Mouse (Mus musculus): ENCODE data around the gene Specc1. TPM values are rescaled to one million over a fixed set of nuclear protein-coding genes. Genes with fewer than 3 reads are reported as not detected.

Gene Specc1
- polyA plus RNA-seq, 1 experiment from 2014 or later: 15.3 TPM

DNA sequence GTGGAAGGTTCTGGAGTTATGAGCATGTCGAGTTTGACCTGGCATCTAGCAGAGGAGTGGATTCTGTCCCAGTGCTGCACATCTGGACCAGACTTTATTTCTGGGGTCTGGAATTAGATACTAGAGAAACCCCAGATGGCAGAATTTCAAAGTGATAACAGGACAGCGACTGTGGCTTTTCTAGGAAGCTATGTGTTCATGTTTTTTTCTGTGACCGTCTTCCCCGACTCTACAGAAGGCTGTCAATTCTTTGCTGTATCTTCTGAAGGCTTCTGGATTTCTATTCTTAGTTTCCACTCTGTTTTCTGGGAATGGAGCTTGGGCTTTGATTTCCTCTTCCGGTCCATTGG, 49.3 kb downstream of the Specc1 start:
- H3K27ac ChIP-seq (replicated peaks): no peak overlapping the region
- DNase-seq (ENCODE audit: low spot score): no peak
- no peak overlapping the region for H3K4me3 ChIP-seq
- 82% methylated on average over 5 of the region's 5 CpGs for WGBS
- no peaks in the 10 kb centered on the region for H3K36me3 ChIP-seq (replicated peaks)
- peaks cover 21% of the 10 kb centered on the region for H3K4me1 ChIP-seq
- H3K27me3 ChIP-seq (replicated peaks; ENCODE audit: low read depth, poor library complexity, severe bottlenecking): no peaks in the 10 kb centered on the region
- H3K9me3 ChIP-seq: no peaks in the 10 kb centered on the region

DNA sequence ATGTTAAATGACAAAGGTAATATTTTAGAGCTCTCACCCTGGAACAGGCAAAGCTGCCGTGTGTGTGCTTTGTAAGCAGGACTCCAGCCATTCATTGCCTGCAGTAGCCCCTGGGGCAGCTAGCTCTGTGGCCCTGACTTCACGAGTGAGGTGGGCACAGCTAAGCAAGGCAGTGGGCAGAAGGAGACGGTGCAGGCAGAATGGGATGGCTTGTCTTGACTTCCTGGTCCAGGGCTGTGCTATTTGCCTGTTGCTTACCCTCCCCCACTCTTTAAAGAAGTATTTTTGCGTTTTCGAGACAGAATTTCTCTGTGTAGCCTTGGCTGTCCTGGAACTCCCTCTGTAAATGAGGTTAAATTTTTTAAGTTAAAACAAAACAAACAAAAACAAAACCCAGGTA, 50.1 kb downstream of the Specc1 start:
- Histone ChIP-seq H3K4me1 (peaks cover 21% of the 10 kb centered on the region), H3K9me3 (no peaks in the 10 kb centered on the region), H3K27me3 (replicated peaks; ENCODE audit: low read depth, poor library complexity, severe bottlenecking) (no peaks in the 10 kb centered on the region), H3K27ac (replicated peaks) (no peak overlapping the region), H3K4me3 (no peak overlapping the region), H3K36me3 (replicated peaks) (no peaks in the 10 kb centered on the region)
- 64% methylated on average over 5 of the region's 5 CpGs for WGBS
- DNase-seq (ENCODE audit: low spot score): no peak

DNA sequence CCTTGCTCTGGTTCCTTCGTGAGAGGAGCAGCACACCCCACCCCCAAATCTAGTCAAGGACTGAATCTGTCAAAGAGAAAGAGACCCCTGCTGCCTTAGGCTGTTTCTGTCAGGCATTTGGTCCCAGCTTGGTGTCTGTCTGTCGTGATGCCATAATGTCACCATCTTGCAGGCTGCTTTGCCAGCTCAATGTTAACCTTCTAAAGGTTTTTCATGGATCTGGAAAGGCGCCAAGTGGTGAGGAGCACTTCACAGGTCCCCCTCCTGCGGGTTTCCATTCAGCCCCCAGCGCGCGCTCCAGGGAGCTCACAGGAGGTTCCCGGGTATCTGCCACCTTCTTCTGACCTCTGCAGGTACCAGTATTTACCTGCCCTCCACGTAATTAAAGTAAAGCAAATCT, 51.4 kb downstream of the Specc1 start:
- Histone ChIP-seq H3K4me1 (peaks cover 21% of the 10 kb centered on the region), H3K4me3 (no peak overlapping the region), H3K27me3 (replicated peaks; ENCODE audit: low read depth, poor library complexity, severe bottlenecking) (no peaks in the 10 kb centered on the region), H3K36me3 (replicated peaks) (no peaks in the 10 kb centered on the region), H3K9me3 (no peaks in the 10 kb centered on the region), H3K27ac (replicated peaks) (no peak overlapping the region)
- no peak for DNase-seq (ENCODE audit: low spot score)
- WGBS: 46% methylated on average over 9 of the region's 9 CpGs

DNA sequence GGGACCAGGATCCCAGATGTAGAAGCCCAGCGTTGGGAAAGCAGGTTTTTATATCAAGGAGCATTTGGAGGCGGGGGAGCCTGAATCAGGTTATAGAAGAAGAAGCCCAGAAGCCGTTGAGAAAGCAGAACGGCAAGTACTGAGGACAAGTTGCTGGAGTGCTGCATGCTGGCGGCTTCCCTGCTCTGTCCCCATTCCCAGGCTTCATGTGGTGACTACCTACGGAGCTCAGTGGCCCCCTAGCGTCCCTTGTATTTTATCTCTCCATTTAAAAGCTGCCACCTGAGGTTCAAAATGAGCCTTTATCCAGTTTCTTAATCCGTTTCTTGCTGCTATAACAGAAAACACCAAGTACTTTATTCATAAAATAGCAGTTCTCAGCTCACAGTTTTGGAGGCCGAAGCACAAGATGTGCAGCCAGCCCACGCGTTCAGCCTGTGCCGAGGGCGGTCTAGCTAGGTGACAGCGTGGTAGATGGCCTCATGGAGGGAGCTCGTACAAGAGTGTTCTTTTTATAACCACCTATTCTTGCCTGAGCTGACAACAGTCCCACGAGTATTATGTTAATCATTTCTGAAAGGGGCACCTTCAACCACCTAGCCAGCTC, 54.2 kb downstream of the Specc1 start:
- peaks cover 9% of the 10 kb centered on the region; the same call in 1 of the 2 replicates for H3K4me1 ChIP-seq
- H3K27me3 ChIP-seq (replicated peaks; ENCODE audit: low read depth, poor library complexity, severe bottlenecking): peaks cover 4% of the 10 kb centered on the region; the same call in 1 of the 2 replicates
- no peaks in the 10 kb centered on the region for H3K9me3 ChIP-seq
- no peak for DNase-seq (ENCODE audit: low spot score)
- H3K4me3 ChIP-seq: no peak overlapping the region
- no peak overlapping the region for H3K27ac ChIP-seq (replicated peaks)
- H3K36me3 ChIP-seq (replicated peaks): no peaks in the 10 kb centered on the region
- 71% methylated on average over 16 of the region's 16 CpGs for WGBS

DNA sequence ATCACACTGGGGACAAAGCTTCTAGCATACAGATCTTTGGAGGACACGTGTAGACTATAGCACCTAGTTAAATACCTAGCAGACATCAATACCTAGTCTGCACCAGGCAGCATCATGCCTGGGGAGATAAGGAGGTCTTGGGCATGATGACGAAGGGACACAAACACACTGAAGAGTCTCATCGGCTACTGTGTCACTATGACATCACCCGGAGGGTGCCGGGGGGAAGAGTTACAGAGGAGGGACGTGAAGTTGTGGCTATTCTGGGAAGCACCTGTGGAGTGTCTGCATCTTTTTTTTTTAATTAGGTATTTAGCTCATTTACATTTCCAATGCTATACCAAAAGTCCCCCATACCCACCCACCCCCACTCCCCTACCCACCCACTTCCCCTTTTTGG, 55.5 kb downstream of the Specc1 start:
- Histone ChIP-seq H3K27ac (replicated peaks) (no peak overlapping the region), H3K27me3 (replicated peaks; ENCODE audit: low read depth, poor library complexity, severe bottlenecking) (peaks cover 9% of the 10 kb centered on the region), H3K9me3 (no peaks in the 10 kb centered on the region), H3K36me3 (replicated peaks) (no peaks in the 10 kb centered on the region), H3K4me3 (no peak overlapping the region), H3K4me1 (0 out of 2 replicates have a peak, but pooled peaks cover 8% of the 10 kb centered on the region)
- 91% methylated on average over 6 of the region's 6 CpGs for WGBS
- DNase-seq (ENCODE audit: low spot score): no peak

DNA sequence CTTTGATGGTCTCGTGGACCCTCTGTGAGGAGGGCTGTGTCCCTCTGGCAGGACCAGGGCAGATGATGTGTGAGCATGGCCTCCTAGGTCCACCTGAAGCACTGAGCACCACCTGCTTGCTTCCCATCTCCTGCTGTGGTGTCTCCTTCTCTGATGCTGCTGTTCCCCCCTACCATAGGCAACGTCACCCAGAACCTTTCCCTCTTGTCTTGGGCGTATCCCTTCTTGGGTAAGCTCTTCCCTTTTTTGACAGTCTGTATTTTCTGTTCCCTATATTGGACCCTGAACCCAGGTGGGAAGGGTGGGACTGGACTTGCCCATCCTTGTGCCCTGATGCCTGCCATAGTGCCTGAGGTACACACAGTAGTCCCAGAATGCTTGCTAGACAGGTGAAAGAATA, 56.9 kb downstream of the Specc1 start:
- Histone ChIP-seq H3K9me3 (no peaks in the 10 kb centered on the region), H3K4me1 (0 out of 2 replicates have a peak, but pooled peaks cover 5% of the 10 kb centered on the region), H3K27ac (replicated peaks) (no peak overlapping the region), H3K4me3 (no peak overlapping the region), H3K36me3 (replicated peaks) (no peaks in the 10 kb centered on the region), H3K27me3 (replicated peaks; ENCODE audit: low read depth, poor library complexity, severe bottlenecking) (peaks cover 10% of the 10 kb centered on the region)
- no peak for DNase-seq (ENCODE audit: low spot score)
- WGBS: 78% methylated on average over 3 of the region's 3 CpGs

DNA sequence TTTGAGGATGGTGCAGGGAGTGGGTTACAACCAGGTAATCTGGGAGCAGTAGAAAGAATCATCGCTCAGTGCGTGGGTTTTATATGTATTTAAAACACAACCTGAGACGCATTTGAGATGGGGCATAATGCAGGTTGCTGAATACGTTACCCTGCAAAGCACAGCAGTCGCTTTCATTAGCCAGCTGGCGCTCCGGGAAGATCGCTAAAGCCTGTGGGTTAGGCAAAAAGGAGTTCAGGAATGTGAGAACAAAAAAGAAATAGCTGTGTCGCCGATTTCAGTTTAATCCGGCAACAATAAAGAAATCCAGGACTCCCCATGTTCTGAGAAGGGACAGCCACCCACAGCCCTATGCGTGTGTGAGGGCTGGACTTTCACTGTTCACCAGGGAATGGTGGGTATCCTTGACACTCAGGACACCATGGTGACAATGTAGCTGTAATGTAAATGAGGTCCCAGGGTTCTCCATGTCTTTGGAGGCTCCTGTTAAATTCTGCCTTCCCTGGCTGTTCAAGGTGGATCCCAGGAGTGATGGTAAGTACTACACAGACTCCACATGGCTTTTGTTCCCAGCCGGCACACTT, 58.6 kb downstream of the Specc1 start:
- Histone ChIP-seq H3K4me1 (0 out of 2 replicates have a peak, but pooled peaks cover 5% of the 10 kb centered on the region), H3K27ac (replicated peaks) (no peak overlapping the region)

DNA sequence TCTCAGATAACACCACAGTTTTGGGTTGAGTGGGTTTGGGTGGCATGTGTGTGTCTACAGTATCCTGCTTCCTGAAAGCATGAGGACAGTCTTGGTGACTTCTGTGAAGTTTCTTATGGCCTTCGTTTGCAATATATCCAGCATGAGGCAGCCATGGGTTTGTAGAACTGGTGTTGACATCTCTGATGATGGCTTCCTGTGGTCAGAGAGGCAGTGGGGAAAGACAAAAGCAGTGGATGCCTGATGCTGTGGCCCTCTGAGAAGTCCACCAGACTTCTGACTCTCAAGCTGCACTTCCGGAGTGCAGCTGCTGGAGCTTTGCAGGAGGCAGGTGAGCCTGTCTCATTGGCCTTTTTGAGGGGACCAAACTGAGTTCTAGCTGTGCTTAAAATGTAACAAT, 60.4 kb downstream of the Specc1 start:
- peaks cover 15% of the 10 kb centered on the region for H3K27me3 ChIP-seq (replicated peaks; ENCODE audit: low read depth, poor library complexity, severe bottlenecking)
- no peak for DNase-seq (ENCODE audit: low spot score)
- WGBS: 78% methylated on average over 2 of the region's 2 CpGs
- no peak overlapping the region for H3K4me3 ChIP-seq
- H3K27ac ChIP-seq (replicated peaks): no peak overlapping the region
- H3K36me3 ChIP-seq (replicated peaks): no peaks in the 10 kb centered on the region
- H3K4me1 ChIP-seq: 0 out of 2 replicates have a peak, but pooled peaks cover 5% of the 10 kb centered on the region
- H3K9me3 ChIP-seq: no peaks in the 10 kb centered on the region

More for the DNA sequence above, 58.6 kb downstream of the Specc1 start:
- H3K27me3 ChIP-seq (replicated peaks; ENCODE audit: low read depth, poor library complexity, severe bottlenecking): peaks cover 15% of the 10 kb centered on the region
- no peaks in the 10 kb centered on the region for H3K36me3 ChIP-seq (replicated peaks)
- WGBS: 49% methylated on average over 13 of the region's 13 CpGs
- DNase-seq (ENCODE audit: low spot score): no peak
- no peak overlapping the region for H3K4me3 ChIP-seq
- no peaks in the 10 kb centered on the region for H3K9me3 ChIP-seq

DNA sequence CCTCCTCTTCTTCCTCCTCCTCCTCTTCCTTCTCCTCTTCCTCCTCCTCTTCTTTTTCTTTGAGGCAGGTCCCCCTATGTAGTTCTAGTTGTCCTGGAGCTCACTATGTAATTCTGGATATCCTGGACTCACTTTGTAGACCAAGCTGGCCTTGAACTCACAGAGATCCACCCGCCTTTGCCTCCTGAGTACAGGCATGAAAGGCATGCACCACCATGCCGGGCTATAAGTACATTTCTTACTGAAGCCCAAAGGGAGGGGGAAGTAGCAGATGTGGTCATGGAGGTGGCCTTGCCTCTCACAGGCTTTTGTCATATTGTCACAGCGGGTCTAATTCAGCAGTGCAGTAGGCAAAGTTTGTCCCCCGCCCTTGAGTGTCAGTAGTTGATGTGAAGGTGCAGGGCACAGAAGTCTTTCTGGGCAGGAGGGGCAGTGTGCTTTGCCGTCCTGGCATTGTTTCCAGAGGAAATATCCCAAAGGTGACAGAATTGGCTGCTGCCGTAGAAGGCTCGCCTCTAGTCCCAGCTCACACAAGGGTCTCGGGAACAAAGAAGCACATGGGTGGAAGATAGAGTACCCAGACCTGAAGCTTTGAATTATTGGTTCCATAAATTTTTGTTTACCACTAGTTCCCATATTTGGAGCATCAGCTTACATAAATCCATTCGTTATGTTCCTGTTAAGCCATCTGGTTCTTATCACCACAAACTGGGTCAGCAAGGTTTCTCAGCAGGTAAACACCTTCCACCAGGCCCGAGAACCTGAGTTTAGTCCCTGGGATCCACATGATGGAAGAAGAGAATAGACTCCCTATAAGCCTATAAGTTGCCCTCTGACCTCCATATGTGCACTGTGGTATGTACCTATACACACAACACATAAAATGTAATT, 62.0 kb downstream of the Specc1 start:
- H3K4me3 ChIP-seq: no peak overlapping the region
- H3K9me3 ChIP-seq: no peaks in the 10 kb centered on the region
- H3K36me3 ChIP-seq (replicated peaks): no peaks in the 10 kb centered on the region
- no peak overlapping the region for H3K27ac ChIP-seq (replicated peaks)
- DNase-seq (ENCODE audit: low spot score): no peak
- WGBS: 81% methylated on average over 10 of the region's 10 CpGs
- peaks cover 13% of the 10 kb centered on the region for H3K4me1 ChIP-seq
- H3K27me3 ChIP-seq (replicated peaks; ENCODE audit: low read depth, poor library complexity, severe bottlenecking): peaks cover 15% of the 10 kb centered on the region

DNA sequence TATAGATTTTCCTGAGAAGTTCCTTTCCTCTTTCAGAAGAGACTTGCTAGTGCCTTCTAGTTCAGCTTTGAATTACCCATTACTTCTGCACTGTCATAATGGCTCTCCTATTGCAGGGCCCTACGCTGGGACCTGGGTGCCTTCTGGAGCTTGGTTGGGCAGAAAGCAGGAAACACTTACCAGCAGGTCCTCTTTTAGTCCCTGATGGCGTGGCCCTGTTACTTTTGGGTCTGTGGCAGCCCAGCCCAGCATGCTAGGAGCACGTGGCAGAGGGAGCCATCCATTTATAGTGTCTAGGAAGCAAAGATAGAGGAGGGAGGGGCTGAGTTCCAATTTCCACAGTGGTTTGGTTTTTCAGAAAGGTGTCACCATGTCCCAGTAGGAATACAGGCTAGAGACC, 63.3 kb downstream of the Specc1 start:
- peaks cover 15% of the 10 kb centered on the region for H3K27me3 ChIP-seq (replicated peaks; ENCODE audit: low read depth, poor library complexity, severe bottlenecking)
- no peak for DNase-seq (ENCODE audit: low spot score)
- no peak overlapping the region for H3K4me3 ChIP-seq
- no peak overlapping the region for H3K27ac ChIP-seq (replicated peaks)
- H3K4me1 ChIP-seq: peaks cover 25% of the 10 kb centered on the region
- H3K36me3 ChIP-seq (replicated peaks): no peaks in the 10 kb centered on the region
- WGBS: 75% methylated on average over 3 of the region's 3 CpGs
- no peaks in the 10 kb centered on the region for H3K9me3 ChIP-seq

DNA sequence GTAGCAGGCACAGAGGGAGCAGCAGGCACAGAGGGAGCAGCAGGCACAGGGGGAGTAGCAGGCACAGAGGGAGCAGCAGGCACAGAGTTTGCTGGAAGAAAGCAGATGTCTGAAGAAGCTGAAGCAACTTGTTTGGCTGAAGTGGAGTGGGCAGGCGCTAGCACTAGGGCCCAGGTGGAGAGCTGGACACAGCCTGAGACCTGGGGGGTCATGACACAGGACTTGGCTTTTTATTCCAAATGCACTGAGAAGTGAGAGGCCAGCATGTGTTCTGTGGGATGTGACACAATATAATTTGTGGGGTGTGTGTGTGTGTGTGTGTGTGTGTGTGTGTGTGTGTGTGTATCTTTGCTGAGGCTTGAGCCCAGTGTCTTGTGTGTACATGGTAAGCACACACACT, 64.3 kb downstream of the Specc1 start:
- WGBS: 78% methylated on average over 1 of the region's 1 CpGs
- no peaks in the 10 kb centered on the region for H3K36me3 ChIP-seq (replicated peaks)
- H3K9me3 ChIP-seq: no peaks in the 10 kb centered on the region

DNA sequence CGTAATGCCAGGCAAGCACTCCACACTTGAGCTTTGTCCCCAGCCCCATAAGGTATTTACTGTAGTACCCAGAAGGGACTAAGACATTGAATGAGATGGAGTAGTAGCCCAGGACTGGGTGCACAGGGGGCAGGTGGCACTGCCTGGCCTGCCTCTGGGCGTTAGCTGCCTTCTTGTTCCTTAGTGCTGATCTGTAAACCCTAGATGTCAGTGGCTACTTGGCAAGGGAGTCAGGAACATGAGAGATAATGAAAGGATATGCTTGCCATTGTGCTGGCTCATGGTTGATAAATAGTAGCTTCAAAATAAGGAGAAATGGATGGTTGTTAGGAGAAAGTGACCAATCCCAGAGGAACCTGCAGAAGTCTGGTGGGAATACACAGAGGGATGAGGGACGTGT, 65.5 kb downstream of the Specc1 start:
- Histone ChIP-seq H3K36me3 (replicated peaks) (no peaks in the 10 kb centered on the region), H3K4me1 (peaks cover 23% of the 10 kb centered on the region), H3K27ac (replicated peaks) (no peak overlapping the region), H3K9me3 (no peaks in the 10 kb centered on the region), H3K27me3 (replicated peaks; ENCODE audit: low read depth, poor library complexity, severe bottlenecking) (peaks cover 7% of the 10 kb centered on the region; the same call in 1 of the 2 replicates), H3K4me3 (no peak overlapping the region)
- no peak for DNase-seq (ENCODE audit: low spot score)
- 90% methylated on average over 3 of the region's 3 CpGs for WGBS

More for the DNA sequence above, 64.3 kb downstream of the Specc1 start:
- Histone ChIP-seq H3K27me3 (replicated peaks; ENCODE audit: low read depth, poor library complexity, severe bottlenecking) (peaks cover 10% of the 10 kb centered on the region), H3K27ac (replicated peaks) (no peak overlapping the region), H3K4me3 (no peak overlapping the region), H3K4me1 (peaks cover 23% of the 10 kb centered on the region)
- no peak for DNase-seq (ENCODE audit: low spot score)
